ENCODE assay signal across 8 mouse cellular contexts in the genomic region with DNA sequence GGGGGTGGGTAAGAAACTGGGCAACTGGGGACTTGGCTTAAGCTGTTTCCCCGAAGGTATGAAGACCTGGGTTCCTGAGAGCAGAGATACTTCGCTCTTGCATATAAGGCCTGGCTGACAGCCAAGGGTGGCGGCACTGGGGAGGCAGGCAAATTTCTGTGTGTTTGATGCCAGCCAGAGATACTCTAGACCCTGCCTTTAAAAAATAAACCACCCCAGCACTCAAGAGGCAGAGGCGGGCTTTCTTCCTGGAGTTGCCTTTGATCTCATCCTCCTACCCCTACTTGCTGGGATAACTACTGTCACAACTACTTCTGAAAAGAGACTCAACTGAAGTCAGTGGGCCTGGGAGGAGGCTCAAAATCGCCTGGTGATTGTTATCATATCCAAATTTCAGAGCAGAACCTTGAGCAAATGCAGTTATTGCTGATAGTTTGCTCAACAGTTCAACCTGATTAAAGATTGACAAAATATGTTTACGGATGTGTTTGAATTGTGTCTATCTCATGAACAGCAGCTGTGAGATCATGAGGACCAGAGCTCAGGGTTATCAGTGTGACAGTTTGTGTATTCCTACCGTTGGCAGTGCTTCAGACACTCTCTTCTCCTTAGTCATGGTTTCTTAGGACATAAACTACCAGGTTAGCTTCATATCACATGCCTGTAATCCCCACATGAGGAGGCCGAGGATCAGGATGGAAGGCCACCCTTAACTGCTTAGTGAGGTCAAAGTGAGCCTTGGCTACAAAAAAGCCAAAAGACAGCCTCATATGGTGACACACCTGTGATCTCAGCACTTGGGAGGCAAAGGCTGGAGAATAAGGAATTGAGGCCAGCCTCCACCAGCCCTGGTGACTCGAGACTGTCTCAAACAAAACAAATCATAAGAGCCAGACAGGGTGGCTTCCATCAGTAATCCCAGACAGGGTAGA. TPM values are rescaled to one million over a fixed set of nuclear protein-coding genes. Genes with fewer than 3 reads are reported as not detected.
DNase-seq lines count a peak whose midpoint lies in the region; ATAC-seq and TF ChIP-seq lines count a peak whose summit lies in the region.

No protein-coding gene starts in this region.

- peak overlapping the region; percentile 99 for H3K4me3 ChIP-seq in gastrocnemius, adult 2 months
- peak overlapping the region; percentile 43; the same call in 1 of the 2 replicates for H3K4me3 ChIP-seq in ES-Bruce4 (ENCODE audit: low read depth, low read length)
- peak overlapping the region; percentile 100; the same call in 1 of the 2 replicates for H3K4me3 ChIP-seq in embryonic facial prominence, embryonic 15.5 days (replicated peaks)
- H3K4me3 ChIP-seq in intestine, embryonic 14.5 days (ENCODE audit: low read depth, low read length) = no peak overlapping the region; the same call in 1 of the 2 replicates
- H3K4me3 ChIP-seq in liver, embryonic 15.5 days (replicated peaks) = peak overlapping the region; percentile 94
- H3K4me3 ChIP-seq in spleen, adult 2 months (ENCODE audit: extremely low read depth, insufficient read depth, insufficient read length) = no peak overlapping the region

- peak overlapping the region; percentile 42 for H3K9ac ChIP-seq in ES-Bruce4 (ENCODE audit: low read depth, poor library complexity, severe bottlenecking)
- no peak overlapping the region for H3K9ac ChIP-seq in embryonic facial prominence, embryonic 15.5 days
- no peak overlapping the region; the same call in 1 of the 2 replicates for H3K9ac ChIP-seq in intestine, embryonic 14.5 days (ENCODE audit: low read length)
- peak overlapping the region; percentile 66 for H3K9ac ChIP-seq in liver, embryonic 15.5 days

- no peak for TF ChIP-seq CTCF in gastrocnemius, adult 2 months (IDR thresholded peaks at IDR 0.05)
- TF ChIP-seq CTCF in ES-Bruce4 (IDR thresholded peaks at IDR 0.05; ENCODE audit: low read depth, low read length) = no peak
- no peak for TF ChIP-seq CTCF in spleen, adult 2 months (IDR thresholded peaks at IDR 0.05; ENCODE audit: extremely low read depth, insufficient read depth, insufficient read length, insufficient replicate concordance)

- intact Hi-C loops in gastrocnemius, adult 2 months (cut with DNase I) = loop anchor here (1.0 kb wide), 1 partner anchor 18 kb away; no protein-coding TSS in a partner anchor

- no peaks in the 10 kb centered on the region for H3K9me3 ChIP-seq in ES-Bruce4 (replicated peaks; ENCODE audit: control insufficient read depth, insufficient read depth, low read length, poor library complexity, severe bottlenecking)
- no peaks in the 10 kb centered on the region for H3K9me3 ChIP-seq in embryonic facial prominence, embryonic 15.5 days (replicated peaks)
- H3K9me3 ChIP-seq in intestine, embryonic 14.5 days (ENCODE audit: control insufficient read depth, low read length) = no peaks in the 10 kb centered on the region
- H3K9me3 ChIP-seq in liver, embryonic 15.5 days (replicated peaks) = no peaks in the 10 kb centered on the region

- H3K27ac ChIP-seq in gastrocnemius, adult 2 months = peak overlapping the region; percentile 95
- peak overlapping the region; percentile 64 for H3K27ac ChIP-seq in ES-Bruce4 (ENCODE audit: insufficient read depth, low read length)
- peak overlapping the region; percentile 89 for H3K27ac ChIP-seq in embryonic facial prominence, embryonic 15.5 days (replicated peaks)
- peak overlapping the region; percentile 83 for H3K27ac ChIP-seq in intestine, embryonic 14.5 days (ENCODE audit: low read depth)
- peak overlapping the region; percentile 90 for H3K27ac ChIP-seq in liver, embryonic 15.5 days (replicated peaks)
- peak overlapping the region; percentile 97 for H3K27ac ChIP-seq in spleen, adult 2 months (ENCODE audit: insufficient read depth, low read length)

- H3K36me3 ChIP-seq in ES-Bruce4 (ENCODE audit: control insufficient read depth, insufficient read depth, low read length, poor library complexity, severe bottlenecking) = no peaks in the 10 kb centered on the region
- H3K36me3 ChIP-seq in embryonic facial prominence, embryonic 15.5 days = no peaks in the 10 kb centered on the region
- H3K36me3 ChIP-seq in intestine, embryonic 14.5 days (ENCODE audit: control insufficient read depth, insufficient read depth, low read length) = no peaks in the 10 kb centered on the region
- no peaks in the 10 kb centered on the region for H3K36me3 ChIP-seq in liver, embryonic 15.5 days (replicated peaks)
- H3K36me3 ChIP-seq in spleen, adult 2 months (ENCODE audit: control insufficient read depth, insufficient read depth, low read length) = no peaks in the 10 kb centered on the region

- H3K4me2 ChIP-seq in embryonic facial prominence, embryonic 15.5 days (replicated peaks) = peak overlapping the region; percentile 73
- peak overlapping the region; percentile 71 for H3K4me2 ChIP-seq in intestine, embryonic 14.5 days (ENCODE audit: low read length)
- H3K4me2 ChIP-seq in liver, embryonic 15.5 days = peak overlapping the region; percentile 91

- no peaks in the 10 kb centered on the region for H3K27me3 ChIP-seq in ES-Bruce4 (ENCODE audit: control insufficient read depth, insufficient read depth, low read length, poor library complexity, severe bottlenecking)
- no peaks in the 10 kb centered on the region for H3K27me3 ChIP-seq in embryonic facial prominence, embryonic 15.5 days
- H3K27me3 ChIP-seq in intestine, embryonic 14.5 days (replicated peaks; ENCODE audit: control insufficient read depth, insufficient read depth, low read length) = no peaks in the 10 kb centered on the region
- no peaks in the 10 kb centered on the region for H3K27me3 ChIP-seq in liver, embryonic 15.5 days
- no peaks in the 10 kb centered on the region for H3K27me3 ChIP-seq in spleen, adult 2 months (ENCODE audit: control insufficient read depth, insufficient read depth, low read length)

- DNase-seq in gastrocnemius, adult 2 months = peak; percentile 39
- no peak for DNase-seq in gastrocnemius, postnatal 25 days
- peak; percentile 57 for DNase-seq in intestine, embryonic 14.5 days (ENCODE audit: low spot score)
- DNase-seq in spleen, adult 2 months (ENCODE audit: low read depth in 1 of 2, low spot score in 2 of 2) = peak in 1 of 2 experiments; percentile 20
- no peak for DNase-seq in embryo, embryonic 10 days (ENCODE audit: low spot score)

- peaks cover 4% of the 10 kb centered on the region for H3K4me1 ChIP-seq in ES-Bruce4 (ENCODE audit: control insufficient read depth, insufficient read depth, low read length)
- H3K4me1 ChIP-seq in embryonic facial prominence, embryonic 15.5 days = peaks cover 33% of the 10 kb centered on the region
- H3K4me1 ChIP-seq in intestine, embryonic 14.5 days (replicated peaks; ENCODE audit: control insufficient read depth, insufficient read depth, low read length) = peaks cover 30% of the 10 kb centered on the region
- peaks cover 77% of the 10 kb centered on the region for H3K4me1 ChIP-seq in liver, embryonic 15.5 days (replicated peaks)
- peaks cover 18% of the 10 kb centered on the region; the same call in 1 of the 2 replicates for H3K4me1 ChIP-seq in spleen, adult 2 months (ENCODE audit: control insufficient read depth, insufficient read depth, insufficient read length)

- WGBS in embryonic facial prominence, embryonic 15.5 days = 51% methylated on average over 9 of the region's 9 CpGs
- 49% methylated on average over 9 of the region's 9 CpGs for WGBS in intestine, embryonic 14.5 days
- WGBS in liver, embryonic 15.5 days (ENCODE audit: insufficient replicate concordance) = 14% methylated on average over 9 of the region's 9 CpGs
- WGBS in spleen, adult 2 months = 52% methylated on average over 9 of the region's 9 CpGs

- no peak for TF ChIP-seq POLR2A in ES-Bruce4 (IDR thresholded peaks at IDR 0.05; ENCODE audit: insufficient read depth, low read length)
- no peak for TF ChIP-seq POLR2A in spleen, adult 2 months (IDR thresholded peaks at IDR 0.05; ENCODE audit: low read depth, low read length)

- ATAC-seq in embryonic facial prominence, embryonic 15.5 days (ENCODE audit: insufficient number of reproducible peaks, low FRiP score, low TSS enrichment, low read depth) = no peak
- no peak for ATAC-seq in intestine, embryonic 14.5 days (replicated peaks; ENCODE audit: low FRiP score, low TSS enrichment, low read depth)
- peak; percentile 14 for ATAC-seq in liver, embryonic 15.5 days (ENCODE audit: insufficient read depth)

- no peak for TF ChIP-seq EP300 in ES-Bruce4 (IDR thresholded peaks at IDR 0.05; ENCODE audit: insufficient read depth, low read depth, low read length)

RNA-seq across cellular contexts. Expression of gene D17Wsu92e, which starts 1.2 kb away (rescaled TPM):
- 100 to 1,000 TPM; 182 to 201 TPM for total RNA-seq in gastrocnemius, adult 2 months (2021)
- 100 to 1,000 TPM; 125 to 149 TPM for total RNA-seq in gastrocnemius, postnatal 25 days (2021)
- 90.6 and 95.0 TPM in 2 replicates for polyA plus RNA-seq in ES-Bruce4 (2011; ENCODE audit: insufficient read depth, insufficient read length, low read depth, missing spikeins)
- polyA plus RNA-seq in embryonic facial prominence, embryonic 15.5 days (2015; fragmentation: Nextera tagmentation; extraction: Ambion mirVana) = 18.2 and 20.6 TPM in 2 replicates
- polyA plus RNA-seq in intestine, embryonic 14.5 days (2014; fragmentation: Nextera tagmentation; extraction: Ambion mirVana) = 20.1 and 23.4 TPM in 2 replicates
- polyA plus RNA-seq in liver, embryonic 15.5 days (2015; fragmentation: Nextera tagmentation; extraction: Ambion mirVana) = 13.3 and 18.2 TPM in 2 replicates
- 63.8 and 64.6 TPM in 2 replicates for polyA plus RNA-seq in spleen, adult 2 months (2012; rRNA removed)

RNA-seq across cellular contexts. Expression of gene Snrpc, which starts 16.3 kb away (rescaled TPM):
- total RNA-seq in gastrocnemius, adult 2 months (2021) = 10 to 100 TPM; 68.3 to 71.2 TPM
- 10 to 100 TPM; 62.8 to 63.4 TPM for total RNA-seq in gastrocnemius, postnatal 25 days (2021)
- polyA plus RNA-seq in ES-Bruce4 (2011; ENCODE audit: insufficient read depth, insufficient read length, low read depth, missing spikeins) = 266 and 268 TPM in 2 replicates
- polyA plus RNA-seq in embryonic facial prominence, embryonic 15.5 days (2015; fragmentation: Nextera tagmentation; extraction: Ambion mirVana) = 271 and 285 TPM in 2 replicates
- polyA plus RNA-seq in intestine, embryonic 14.5 days (2014; fragmentation: Nextera tagmentation; extraction: Ambion mirVana) = 302 and 314 TPM in 2 replicates
- 115 and 125 TPM in 2 replicates for polyA plus RNA-seq in liver, embryonic 15.5 days (2015; fragmentation: Nextera tagmentation; extraction: Ambion mirVana)
- polyA plus RNA-seq in spleen, adult 2 months (2012; rRNA removed) = 63.5 and 104 TPM in 2 replicates

RNA-seq across cellular contexts. Expression of gene Uhrf1bp1, which starts 34.6 kb away (rescaled TPM):
- 10 to 100 TPM; 25.9 to 26.0 TPM for total RNA-seq in gastrocnemius, adult 2 months (2021)
- 10 to 100 TPM; 21.5 to 24.4 TPM for total RNA-seq in gastrocnemius, postnatal 25 days (2021)
- polyA plus RNA-seq in ES-Bruce4 (2011; ENCODE audit: insufficient read depth, insufficient read length, low read depth, missing spikeins) = 18.4 and 22.3 TPM in 2 replicates
- 5.1 and 6.2 TPM in 2 replicates for polyA plus RNA-seq in embryonic facial prominence, embryonic 15.5 days (2015; fragmentation: Nextera tagmentation; extraction: Ambion mirVana)
- 5.8 and 6.6 TPM in 2 replicates for polyA plus RNA-seq in intestine, embryonic 14.5 days (2014; fragmentation: Nextera tagmentation; extraction: Ambion mirVana)
- 2.2 and 2.5 TPM in 2 replicates for polyA plus RNA-seq in liver, embryonic 15.5 days (2015; fragmentation: Nextera tagmentation; extraction: Ambion mirVana)
- polyA plus RNA-seq in spleen, adult 2 months (2012; rRNA removed) = 2.5 and 3.4 TPM in 2 replicates

Comparison
In these comparisons a context has a peak if more than half of its experiments do, and no peak if none do; other contexts are left out.
1. DNase-seq: peak in gastrocnemius, adult 2 months (single experiment) and intestine, embryonic 14.5 days (single experiment); none in gastrocnemius, postnatal 25 days (single experiment) and embryo, embryonic 10 days (single experiment).
2. H3K4me3 ChIP-seq: peak in gastrocnemius, adult 2 months (single experiment), ES-Bruce4 (single experiment), embryonic facial prominence, embryonic 15.5 days (single experiment) and liver, embryonic 15.5 days (single experiment); none in intestine, embryonic 14.5 days (single experiment) and spleen, adult 2 months (single experiment).
3. H3K9ac ChIP-seq: peak in ES-Bruce4 (single experiment) and liver, embryonic 15.5 days (single experiment); none in embryonic facial prominence, embryonic 15.5 days (single experiment) and intestine, embryonic 14.5 days (single experiment).
4. Peak in every context shown above with its lines, with median percentiles within 50 percentile points of each other: H3K27ac ChIP-seq and H3K4me2 ChIP-seq.